Mouse (Mus musculus) hematopoietic stem cell, adult 5-6 weeks (primary cell): ENCODE measurements at regions not wholly inside any gene's neighbourhood (a gene's known extent, or its start where the extent isn't known, plus 50 kb on each side); places are given as distances from the start of the nearest gene placed in this dataset.

ENCODE experiments used
- ATAC-seq, 2 experiments: fragments of 125-278 bp in 1 of 2; replicated peaks in 1 of 2; 2 replicates each; pipeline ENCODE4 v1.8.0; 2016 to 2017; ENCODE audit warnings: inconsistent platforms in 2 of 2, mild to moderate bottlenecking in 2 of 2, moderate number of reproducible peaks in 2 of 2, low read depth in 1 of 2, moderate TSS enrichment in 1 of 2; ENCODE audit not compliant: low FRiP score in 2 of 2, poor library complexity in 2 of 2, severe bottlenecking in 2 of 2, insufficient read depth in 1 of 2, low TSS enrichment in 1 of 2

- no peak for ATAC-seq
Observed at GRCm38 (mm10) chr3:50813760-50814400, 370.5 kb upstream of the Slc7a11 start.

GRCm38 (mm10) chr3:50815716-50816115 is 372.3 kb upstream of the Slc7a11 start:
- ATAC-seq = no peak

- ATAC-seq = no peak
Observed at GRCm38 (mm10) chr3:50816479-50816878, 373.1 kb upstream of the Slc7a11 start.

- ATAC-seq = no peak
Observed at GRCm38 (mm10) chr3:50817361-50817760, 373.9 kb upstream of the Slc7a11 start.

GRCm38 (mm10) chr3:50820776-50821175 is 377.4 kb upstream of the Slc7a11 start:
- ATAC-seq = no peak

- ATAC-seq = no peak
Observed at GRCm38 (mm10) chr3:50825534-50826423, 382.4 kb upstream of the Slc7a11 start.

- no peak for ATAC-seq
Observed at GRCm38 (mm10) chr3:50826424-50826819, 383.0 kb upstream of the Slc7a11 start.

GRCm38 (mm10) chr3:50829211-50829610 is 385.8 kb upstream of the Slc7a11 start:
- no peak for ATAC-seq

- ATAC-seq = no peak
Observed at GRCm38 (mm10) chr3:50830446-50830845, 387.0 kb upstream of the Slc7a11 start.

- ATAC-seq = no peak
Observed at GRCm38 (mm10) chr3:50830926-50831325, 387.5 kb upstream of the Slc7a11 start.

GRCm38 (mm10) chr3:50842216-50842615 is 382.0 kb upstream of the Noct start:
- ATAC-seq = no peak

- ATAC-seq = no peak
Observed at GRCm38 (mm10) chr3:50844835-50845301, 379.4 kb upstream of the Noct start.

GRCm38 (mm10) chr3:50845311-50845710 is 378.9 kb upstream of the Noct start:
- no peak for ATAC-seq

- no peak for ATAC-seq
Observed at GRCm38 (mm10) chr3:50848528-50848927, 375.7 kb upstream of the Noct start.

- no peak for ATAC-seq
Observed at GRCm38 (mm10) chr3:50851083-50851637, 373.1 kb upstream of the Noct start.

- no peak for ATAC-seq
Observed at GRCm38 (mm10) chr3:50867105-50867504, 357.1 kb upstream of the Noct start.

GRCm38 (mm10) chr3:50869211-50869610 is 355.0 kb upstream of the Noct start:
- ATAC-seq = no peak

- no peak for ATAC-seq
Observed at GRCm38 (mm10) chr3:50879050-50879449, 345.2 kb upstream of the Noct start.
